Mouse (Mus musculus) forebrain, embryonic 15.5 days (tissue): ENCODE measurements around the gene Zfp568. TPM values are rescaled to one million over a fixed set of nuclear protein-coding genes. Genes with fewer than 3 reads are reported as not detected.
A peak's percentile ranks its signal among the peaks of the same experiment; 100 is the strongest.
"Not testable (repeated sequence)": the region's sequence is repeated elsewhere in the genome, so short reads cannot be mapped to it uniquely, and the experiment has no call there.

Experiments used
- ATAC-seq: fragments of 200-750 bp; cut with Nextera tagmentation; replicated peaks from 2 replicates; pipeline ENCODE4 v1.8.0; 2017; ENCODE audit warnings: mild to moderate bottlenecking, moderate TSS enrichment, moderate library complexity
- H3K27ac ChIP-seq: fragments of 300-500 bp; sonication (generic); replicated peaks from 2 replicates; pipeline ENCODE4 v1.5.1; 2015; ENCODE audit warnings: mild to moderate bottlenecking, inconsistent platforms
- H3K27me3 ChIP-seq: fragments of 300-500 bp; sonication (generic); 2 replicates; pipeline ENCODE4 v1.6.1; 2015; ENCODE audit warnings: inconsistent platforms
- H3K36me3 ChIP-seq: fragments of 300-500 bp; sonication (generic); 2 replicates; pipeline ENCODE4 v1.6.1; 2015; ENCODE audit warnings: mild to moderate bottlenecking, inconsistent platforms
- H3K4me1 ChIP-seq: fragments of 300-500 bp; sonication (generic); 2 replicates; pipeline ENCODE4 v1.6.1; 2015; ENCODE audit warnings: inconsistent platforms
- H3K4me2 ChIP-seq: fragments of 300-500 bp; sonication (generic); replicated peaks from 2 replicates; pipeline ENCODE4 v1.6.1; 2015; ENCODE audit warnings: mild to moderate bottlenecking, inconsistent platforms
- H3K4me3 ChIP-seq: fragments of 300-500 bp; sonication (generic); 2 replicates; pipeline ENCODE4 v1.5.1; 2015; ENCODE audit warnings: mild to moderate bottlenecking, inconsistent platforms
- H3K9ac ChIP-seq: fragments of 300-500 bp; sonication (generic); replicated peaks from 2 replicates; pipeline ENCODE4 v1.6.1; 2015; ENCODE audit warnings: mild to moderate bottlenecking, inconsistent platforms
- H3K9me3 ChIP-seq: fragments of 300-500 bp; sonication (generic); 2 replicates; pipeline ENCODE4 v1.6.1; 2016; ENCODE audit warnings: inconsistent platforms
- WGBS: fragments of 180-500 bp; shearing (Covaris S2); methylation state at CpG from one replicate; pipeline ENCODE4 v1.1.7; 2015; ENCODE audit warnings: mixed read lengths; 5-methylcytosine and 5-hydroxymethylcytosine counted together
- polyA plus RNA-seq: library from polyadenylated mRNA; unstranded; fragments of >200 nt; fragmentation: Nextera tagmentation; extraction: Ambion mirVana; gene quantifications from 2 replicates; pipeline ENCODE4 v1.2.1, GENCODE M21; 2015

Gene Zfp568
- polyA plus RNA-seq, 1 experiment from 2014 or later: 5.5 TPM

DNA sequence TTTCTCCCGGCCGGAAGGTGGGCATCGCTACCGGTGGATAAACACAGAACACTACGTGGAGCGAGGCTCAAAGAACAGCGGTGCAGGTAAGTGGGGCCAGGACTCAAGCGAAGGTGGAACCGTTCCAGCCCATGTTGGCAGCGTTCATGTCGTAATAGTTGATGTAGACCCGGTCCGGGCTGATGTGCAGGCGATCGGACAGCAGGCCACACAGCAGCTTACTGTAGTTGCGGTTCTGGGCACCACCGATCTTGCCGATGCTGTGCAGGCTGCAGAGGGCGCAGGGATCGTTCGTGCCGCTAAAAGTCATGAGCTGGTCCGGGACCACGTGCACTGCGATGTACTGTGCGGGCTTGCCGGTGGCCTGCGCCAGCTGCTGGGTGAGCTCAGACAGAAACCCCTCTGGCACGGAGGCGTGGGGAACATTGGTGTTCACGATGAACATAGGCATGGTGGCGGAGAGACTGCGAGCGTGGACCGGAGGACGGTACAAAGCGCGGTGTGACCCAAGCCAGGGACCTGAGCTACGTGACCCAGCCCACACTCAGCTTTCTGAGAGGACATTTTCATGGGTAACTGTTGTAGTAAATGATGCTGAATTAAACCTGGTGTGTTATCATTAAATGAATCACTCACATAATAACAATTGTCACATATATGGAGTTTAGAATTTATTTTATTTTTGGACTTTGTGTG lies 18.5 kb upstream of the Zfp568 start:
- not testable (repeated sequence) for H3K4me2 ChIP-seq

DNA sequence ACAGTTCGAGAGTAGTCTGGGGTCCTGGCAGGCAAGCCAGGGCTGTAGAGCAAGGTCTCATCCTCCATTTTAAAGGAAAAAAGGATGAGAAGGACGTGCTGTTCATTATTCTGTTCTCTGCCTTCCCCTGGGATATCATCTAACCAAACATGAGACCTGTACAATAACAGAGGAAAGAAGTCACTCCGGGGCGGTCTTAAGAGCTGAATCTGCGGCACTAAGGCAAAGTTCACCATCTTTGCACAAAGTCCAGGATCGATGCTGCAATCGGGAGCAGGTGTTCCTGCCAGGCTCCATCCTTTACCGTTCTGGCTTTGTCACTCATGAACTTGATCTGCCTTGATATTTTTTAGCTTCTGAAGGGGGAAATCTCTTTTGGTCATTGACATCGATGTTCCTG lies 13.1 kb upstream of the Zfp568 start:
- 87% methylated on average over 9 of the region's 9 CpGs for WGBS
- H3K9me3 ChIP-seq: no peaks in the 10 kb centered on the region
- no peak for ATAC-seq

More for the DNA sequence above, 18.5 kb upstream of the Zfp568 start:
- not testable (repeated sequence) for H3K27me3 ChIP-seq, H3K27ac ChIP-seq, H3K36me3 ChIP-seq, ATAC-seq, H3K9me3 ChIP-seq, H3K4me3 ChIP-seq, H3K4me1 ChIP-seq, H3K9ac ChIP-seq
- 49% methylated on average over 38 of the region's 39 CpGs for WGBS

DNA sequence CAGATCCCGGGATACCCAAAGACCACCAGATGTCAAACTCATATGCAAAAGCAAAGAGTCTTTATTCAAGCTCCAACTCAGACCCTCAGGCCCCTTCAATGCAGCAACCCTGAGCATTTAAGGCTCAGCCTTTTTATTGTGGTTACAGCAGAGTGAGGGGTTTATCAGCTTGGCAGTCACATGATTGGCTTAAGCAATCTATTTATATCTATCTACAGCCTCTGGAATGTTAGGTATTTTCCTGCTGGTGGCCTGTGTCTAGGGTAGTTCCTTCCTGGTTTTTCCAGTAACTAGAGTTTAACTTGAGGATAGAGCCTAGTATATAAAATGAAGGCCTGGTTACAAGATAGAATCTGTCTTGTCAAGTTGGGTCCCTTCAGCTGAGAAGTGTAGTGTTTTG lies 3.0 kb upstream of the Zfp568 start:
- no peak overlapping the region for H3K4me2 ChIP-seq
- peaks cover 20% of the 10 kb centered on the region for H3K4me1 ChIP-seq
- H3K36me3 ChIP-seq: no peaks in the 10 kb centered on the region
- no peak for ATAC-seq
- H3K27ac ChIP-seq: no peak overlapping the region
- H3K27me3 ChIP-seq: no peaks in the 10 kb centered on the region
- no peak overlapping the region for H3K9ac ChIP-seq
- no peaks in the 10 kb centered on the region for H3K9me3 ChIP-seq
- H3K4me3 ChIP-seq: no peak overlapping the region
- 93% methylated on average over 1 of the region's 1 CpGs for WGBS

More for the DNA sequence above, 13.1 kb upstream of the Zfp568 start:
- H3K27me3 ChIP-seq: no peaks in the 10 kb centered on the region
- H3K9ac ChIP-seq: no peak overlapping the region
- H3K27ac ChIP-seq: no peak overlapping the region
- no peaks in the 10 kb centered on the region for H3K36me3 ChIP-seq
- H3K4me3 ChIP-seq: no peak overlapping the region
- H3K4me2 ChIP-seq: no peak overlapping the region
- no peaks in the 10 kb centered on the region for H3K4me1 ChIP-seq

DNA sequence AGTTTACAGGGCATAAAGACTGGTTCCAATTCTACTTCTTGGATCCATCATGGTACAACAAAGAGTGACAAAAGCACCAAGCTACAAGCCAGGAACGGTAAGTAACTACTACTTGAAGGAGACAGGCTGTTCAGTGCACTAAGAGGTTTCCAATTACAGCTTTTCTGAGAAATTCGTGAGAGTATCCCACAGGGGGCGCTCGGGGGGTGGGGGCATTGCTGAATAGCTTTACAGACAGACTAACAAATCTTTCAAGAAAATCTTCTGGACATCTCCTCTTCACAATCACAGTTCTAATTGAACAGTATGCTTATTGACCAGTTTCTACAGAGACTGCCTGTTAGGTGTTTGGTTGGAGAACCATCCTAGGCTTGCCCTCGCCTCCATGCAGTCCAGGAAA lies 2.3 kb upstream of the Zfp568 start:
- Histone ChIP-seq H3K4me1 (peaks cover 20% of the 10 kb centered on the region), H3K4me3 (no peak overlapping the region), H3K36me3 (no peaks in the 10 kb centered on the region), H3K27ac (no peak overlapping the region), H3K9me3 (no peaks in the 10 kb centered on the region), H3K27me3 (no peaks in the 10 kb centered on the region), H3K4me2 (no peak overlapping the region), H3K9ac (no peak overlapping the region)
- ATAC-seq: no peak
- WGBS: 58% methylated on average over 5 of the region's 5 CpGs

DNA sequence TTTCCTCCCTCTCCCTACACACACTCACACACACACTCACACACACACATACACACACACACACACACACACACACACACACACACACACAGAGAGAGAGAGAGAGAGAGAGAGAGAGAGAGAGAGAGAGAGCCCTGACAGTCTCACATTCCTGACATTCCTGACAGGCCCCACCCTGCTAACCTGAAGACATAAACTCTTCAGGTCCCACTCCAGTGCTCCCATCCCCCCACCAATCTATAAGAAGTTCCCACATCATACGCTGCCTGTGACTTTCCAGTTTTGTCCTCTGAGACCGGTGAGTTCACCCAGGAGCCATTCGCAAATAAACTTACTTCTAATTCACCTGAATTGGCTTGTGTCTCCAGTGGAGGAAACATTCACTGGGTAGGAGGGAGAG lies 1.9 kb upstream of the Zfp568 start:
- H3K27me3 ChIP-seq: no peaks in the 10 kb centered on the region
- H3K4me3 ChIP-seq: no peak overlapping the region
- H3K4me2 ChIP-seq: no peak overlapping the region
- H3K9ac ChIP-seq: no peak overlapping the region
- H3K9me3 ChIP-seq: no peaks in the 10 kb centered on the region
- no peaks in the 10 kb centered on the region for H3K36me3 ChIP-seq
- no peak overlapping the region for H3K27ac ChIP-seq
- WGBS: 92% methylated on average over 3 of the region's 3 CpGs
- peaks cover 20% of the 10 kb centered on the region for H3K4me1 ChIP-seq
- ATAC-seq: no peak

DNA sequence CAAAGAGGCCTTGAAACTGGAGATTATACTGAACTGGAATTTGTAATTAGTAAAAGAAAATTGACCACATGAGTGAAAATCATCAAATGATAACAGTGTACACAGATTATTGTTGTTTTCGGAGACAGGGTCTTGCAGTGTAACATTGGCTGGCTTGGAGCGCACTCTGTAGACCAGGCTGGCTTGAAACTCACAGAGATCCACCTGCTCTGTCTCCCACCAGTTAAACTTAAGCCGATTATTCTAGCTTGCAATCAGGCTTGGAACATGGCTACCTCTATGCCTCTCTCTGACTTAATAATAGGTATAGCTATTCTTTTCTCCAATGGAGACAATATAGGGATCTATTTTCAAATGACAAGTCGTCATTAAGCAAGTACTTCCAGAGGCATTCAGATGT lies 1.4 kb upstream of the Zfp568 start:
- ATAC-seq: no peak
- no peaks in the 10 kb centered on the region for H3K27me3 ChIP-seq
- no peak overlapping the region for H3K27ac ChIP-seq
- H3K9ac ChIP-seq: no peak overlapping the region
- H3K4me3 ChIP-seq: no peak overlapping the region
- peaks cover 20% of the 10 kb centered on the region for H3K4me1 ChIP-seq
- no peaks in the 10 kb centered on the region for H3K9me3 ChIP-seq
- peaks cover under 1% of the 10 kb centered on the region; the same call in 1 of the 2 replicates for H3K36me3 ChIP-seq
- H3K4me2 ChIP-seq: peak overlapping the region; percentile 81; the same call in 1 of the 2 replicates
- WGBS: 76% methylated on average over 4 of the region's 4 CpGs

DNA sequence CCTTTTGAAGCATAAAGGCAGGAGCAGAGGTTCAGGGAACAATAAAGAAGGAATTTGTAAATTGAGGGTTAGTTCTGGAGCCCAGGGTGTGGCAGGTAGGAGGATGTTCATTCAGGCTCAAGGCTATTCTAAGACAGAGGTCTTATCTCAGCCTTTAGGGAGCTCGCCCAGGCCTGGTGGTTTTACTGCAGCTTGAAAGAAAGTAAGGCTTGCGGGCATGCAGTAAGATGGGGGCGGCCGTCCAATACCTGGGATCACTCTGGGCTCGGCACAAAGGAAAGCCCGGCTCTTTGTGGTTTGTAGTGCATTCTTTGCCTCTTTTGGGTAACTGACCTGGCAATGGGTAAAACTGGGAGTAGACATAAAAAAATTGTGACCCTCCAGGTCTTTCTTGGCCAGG lies 824 bp upstream of the Zfp568 start:
- Histone ChIP-seq H3K27me3 (no peaks in the 10 kb centered on the region), H3K4me3 (peak overlapping the region; percentile 100), H3K4me2 (peak overlapping the region; percentile 81), H3K27ac (peak overlapping the region; percentile 91), H3K4me1 (peaks cover 20% of the 10 kb centered on the region), H3K9me3 (no peaks in the 10 kb centered on the region), H3K36me3 (peaks cover 6% of the 10 kb centered on the region; the same call in 1 of the 2 replicates), H3K9ac (peak overlapping the region; percentile 72)
- ATAC-seq: no peak; the same call in 1 of the 2 replicates
- WGBS: 12% methylated on average over 6 of the region's 6 CpGs

DNA sequence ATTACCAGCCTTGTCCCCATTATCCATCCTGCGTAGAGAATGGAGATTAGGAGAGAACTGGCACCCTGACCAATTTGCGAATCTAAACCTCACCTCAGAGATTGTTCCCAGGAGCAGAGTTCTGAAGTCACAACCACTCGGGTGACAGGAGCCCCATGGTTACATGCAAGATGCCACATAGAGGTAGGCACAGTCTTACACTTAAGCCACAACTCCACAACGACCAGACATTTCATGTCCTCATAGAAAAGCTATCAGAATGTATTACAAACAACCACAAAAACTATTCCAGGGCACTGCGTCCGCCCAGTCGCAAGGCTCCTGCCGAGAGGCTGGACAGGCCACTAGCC lies 440 bp upstream of the Zfp568 start:
- no peak for ATAC-seq
- peaks cover 20% of the 10 kb centered on the region for H3K4me1 ChIP-seq
- H3K4me3 ChIP-seq: peak overlapping the region; percentile 100
- H3K27me3 ChIP-seq: no peaks in the 10 kb centered on the region
- H3K36me3 ChIP-seq: peaks cover 9% of the 10 kb centered on the region; the same call in 1 of the 2 replicates
- H3K27ac ChIP-seq: peak overlapping the region; percentile 91
- peak overlapping the region; percentile 72 for H3K9ac ChIP-seq
- H3K9me3 ChIP-seq: no peaks in the 10 kb centered on the region
- WGBS: under 1% methylated on average over 8 of the region's 8 CpGs
- H3K4me2 ChIP-seq: peak overlapping the region; percentile 81

DNA sequence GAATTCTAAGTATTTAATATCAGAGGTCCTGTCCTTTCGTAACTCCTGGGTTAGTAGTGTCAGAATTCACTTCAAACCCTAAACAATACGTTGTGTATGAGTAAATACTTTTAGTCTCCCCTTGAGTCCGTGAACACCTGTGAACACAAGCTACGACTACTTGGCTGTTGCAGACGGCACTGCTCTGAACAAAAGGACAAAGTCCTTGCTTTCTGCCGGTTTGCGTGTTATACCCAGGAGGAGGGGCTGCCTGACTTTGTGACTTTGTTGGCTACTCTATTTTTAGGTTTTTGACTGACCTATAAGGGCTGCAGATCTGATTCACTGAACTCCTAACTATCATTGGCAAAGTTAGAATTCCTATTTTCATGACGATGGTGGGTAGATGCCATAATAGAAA lies 2.3 kb downstream of the Zfp568 start:
- peaks cover 20% of the 10 kb centered on the region for H3K4me1 ChIP-seq
- H3K9ac ChIP-seq: no peak overlapping the region
- H3K9me3 ChIP-seq: no peaks in the 10 kb centered on the region
- 87% methylated on average over 8 of the region's 8 CpGs for WGBS
- H3K4me2 ChIP-seq: no peak overlapping the region
- no peak for ATAC-seq
- no peak overlapping the region for H3K4me3 ChIP-seq
- H3K36me3 ChIP-seq: peaks cover 18% of the 10 kb centered on the region
- H3K27me3 ChIP-seq: no peaks in the 10 kb centered on the region
- H3K27ac ChIP-seq: no peak overlapping the region

DNA sequence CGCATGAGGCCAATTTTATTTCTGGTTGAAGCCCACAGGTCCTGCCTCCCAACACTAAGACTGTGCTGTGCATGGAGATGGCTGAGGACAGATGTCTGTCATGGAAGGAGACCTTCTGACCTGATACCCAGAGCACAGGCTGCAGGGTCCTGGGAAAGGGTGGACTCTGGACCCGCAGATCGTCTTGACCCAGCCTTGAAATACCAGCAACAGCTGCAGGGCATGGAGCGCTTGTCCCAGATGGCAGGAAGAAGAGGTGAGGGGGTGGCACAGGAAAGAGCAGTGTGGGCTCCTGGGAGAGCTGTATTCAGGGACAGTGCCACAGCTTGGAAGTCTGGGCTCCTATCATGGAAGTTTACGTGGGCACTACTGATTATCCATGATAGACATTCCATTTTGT lies 3.8 kb downstream of the Zfp568 start:
- Histone ChIP-seq H3K4me1 (peaks cover 16% of the 10 kb centered on the region), H3K4me3 (no peak overlapping the region), H3K4me2 (no peak overlapping the region), H3K27ac (no peak overlapping the region), H3K36me3 (peaks cover 22% of the 10 kb centered on the region), H3K9me3 (no peaks in the 10 kb centered on the region), H3K9ac (no peak overlapping the region), H3K27me3 (no peaks in the 10 kb centered on the region)
- no peak for ATAC-seq
- WGBS: 95% methylated on average over 5 of the region's 5 CpGs

DNA sequence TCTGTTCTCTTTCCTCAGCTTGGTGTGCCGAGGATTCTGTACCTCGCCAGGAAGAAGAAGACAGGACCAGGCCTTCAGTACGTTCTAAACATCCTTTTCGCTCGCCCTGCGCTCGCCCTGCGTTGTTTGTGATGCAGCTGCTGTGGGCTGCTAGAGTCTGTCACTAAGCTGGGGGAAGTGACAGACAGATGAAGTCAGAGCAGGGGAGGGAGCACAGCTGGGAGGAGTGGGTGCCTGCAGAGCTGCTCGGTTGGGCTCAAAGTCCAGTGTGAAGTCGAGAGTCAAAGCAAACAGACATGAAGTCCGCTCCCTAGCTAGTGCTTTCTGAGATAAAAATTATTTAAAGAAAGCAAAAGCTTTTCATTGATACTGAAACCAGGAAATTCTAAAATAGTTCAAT lies 5.3 kb downstream of the Zfp568 start:
- H3K4me1 ChIP-seq: peaks cover 10% of the 10 kb centered on the region
- H3K4me2 ChIP-seq: no peak overlapping the region
- H3K4me3 ChIP-seq: no peak overlapping the region
- no peak for ATAC-seq
- H3K9me3 ChIP-seq: no peaks in the 10 kb centered on the region
- no peak overlapping the region for H3K27ac ChIP-seq
- H3K9ac ChIP-seq: no peak overlapping the region
- H3K36me3 ChIP-seq: peaks cover 29% of the 10 kb centered on the region
- WGBS: 92% methylated on average over 11 of the region's 11 CpGs
- H3K27me3 ChIP-seq: no peaks in the 10 kb centered on the region

DNA sequence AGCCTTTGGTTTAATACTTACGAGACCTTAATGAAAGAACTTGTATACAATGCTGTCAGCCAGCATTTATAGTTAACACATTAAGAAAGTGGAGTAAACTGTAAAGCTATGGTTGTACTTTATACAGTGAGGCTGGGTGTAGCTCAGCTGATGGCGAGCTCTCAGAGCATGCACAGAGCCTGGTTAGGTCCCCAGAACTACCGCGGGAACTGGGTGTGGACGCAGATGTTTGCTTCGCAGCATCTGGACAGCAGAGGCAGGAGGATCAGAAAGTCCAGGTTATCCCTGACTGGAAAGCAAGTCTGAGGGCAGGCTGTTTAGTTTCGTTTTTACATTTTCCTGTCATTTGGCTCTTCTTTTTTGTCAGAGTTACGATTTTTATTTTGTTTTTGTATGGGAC lies 8.9 kb downstream of the Zfp568 start:
- Histone ChIP-seq H3K27ac (no peak overlapping the region), H3K4me1 (no peaks in the 10 kb centered on the region), H3K27me3 (no peaks in the 10 kb centered on the region), H3K4me3 (no peak overlapping the region), H3K9me3 (no peaks in the 10 kb centered on the region), H3K36me3 (peaks cover 37% of the 10 kb centered on the region), H3K4me2 (no peak overlapping the region), H3K9ac (no peak overlapping the region)
- no peak for ATAC-seq
- WGBS: 96% methylated on average over 8 of the region's 8 CpGs

DNA sequence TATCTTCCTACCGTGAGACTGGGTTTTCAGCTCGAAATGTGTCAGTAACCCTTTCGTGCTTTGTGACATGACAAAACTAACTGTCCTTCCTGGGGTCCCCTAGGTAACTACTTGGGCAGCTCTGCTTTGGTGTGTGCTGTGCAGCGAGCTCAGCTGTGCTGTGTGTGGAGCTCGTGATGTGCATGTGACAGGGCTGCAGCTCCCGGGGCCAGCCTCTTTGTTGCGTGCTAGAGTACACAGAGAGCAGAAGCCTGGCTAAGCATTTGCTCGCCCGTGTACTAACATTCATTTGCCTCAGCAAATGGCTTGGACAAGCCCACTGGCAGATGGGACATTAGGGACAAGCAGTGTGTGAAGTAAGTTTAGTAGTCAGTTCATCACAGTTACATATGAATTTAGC lies 9.6 kb downstream of the Zfp568 start:
- H3K4me2 ChIP-seq: no peak overlapping the region
- H3K9me3 ChIP-seq: no peaks in the 10 kb centered on the region
- ATAC-seq: no peak
- H3K27me3 ChIP-seq: no peaks in the 10 kb centered on the region
- no peaks in the 10 kb centered on the region for H3K4me1 ChIP-seq
- H3K4me3 ChIP-seq: no peak overlapping the region
- peaks cover 38% of the 10 kb centered on the region for H3K36me3 ChIP-seq
- no peak overlapping the region for H3K9ac ChIP-seq
- WGBS: 98% methylated on average over 9 of the region's 9 CpGs
- H3K27ac ChIP-seq: no peak overlapping the region
